Mouse (Mus musculus) 416B (cell line): ENCODE measurements around the gene Rasgrp2.

Experiments used
- DNase-seq: peaks from one replicate; pipeline ENCODE4 v3.0.0; 2011; ENCODE audit warnings: low read depth

Gene Rasgrp2

DNA sequence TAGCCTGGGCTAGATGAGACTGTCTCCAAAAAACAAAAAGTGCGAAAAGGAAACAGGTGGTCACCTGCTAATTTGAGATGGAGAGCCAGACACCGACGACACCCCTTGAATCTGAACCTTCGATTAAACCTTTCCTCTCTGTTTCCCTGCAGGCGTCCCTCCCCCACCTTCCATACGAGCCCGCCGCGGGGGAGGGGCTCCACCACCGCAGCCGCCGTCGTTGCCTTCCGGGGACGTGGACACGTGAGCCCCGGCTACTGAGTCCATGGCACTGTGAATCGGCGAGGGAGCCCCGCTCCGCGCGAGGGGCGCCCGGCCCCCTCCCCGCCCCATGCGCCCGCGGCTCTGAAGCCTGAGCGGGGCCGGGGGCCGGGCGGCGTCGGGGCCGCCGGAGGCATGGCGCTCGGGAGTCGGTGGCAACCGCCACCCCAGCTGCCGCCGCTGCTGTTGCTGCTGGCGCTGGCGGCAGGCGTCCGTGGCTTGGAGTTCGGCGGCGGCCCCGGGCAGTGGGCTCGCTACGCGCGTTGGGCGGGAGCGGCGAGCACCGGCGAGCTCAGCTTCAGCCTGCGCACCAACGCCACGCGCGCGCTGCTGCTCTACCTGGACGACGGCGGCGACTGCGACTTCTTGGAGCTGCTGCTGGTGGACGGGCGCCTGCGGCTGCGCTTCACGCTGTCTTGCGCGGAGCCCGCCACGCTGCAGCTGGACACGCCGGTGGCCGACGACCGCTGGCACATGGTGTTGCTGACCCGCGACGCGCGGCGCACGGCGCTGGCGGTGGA, 28.7 kb downstream of the Rasgrp2 start:
- no peak for DNase-seq

DNA sequence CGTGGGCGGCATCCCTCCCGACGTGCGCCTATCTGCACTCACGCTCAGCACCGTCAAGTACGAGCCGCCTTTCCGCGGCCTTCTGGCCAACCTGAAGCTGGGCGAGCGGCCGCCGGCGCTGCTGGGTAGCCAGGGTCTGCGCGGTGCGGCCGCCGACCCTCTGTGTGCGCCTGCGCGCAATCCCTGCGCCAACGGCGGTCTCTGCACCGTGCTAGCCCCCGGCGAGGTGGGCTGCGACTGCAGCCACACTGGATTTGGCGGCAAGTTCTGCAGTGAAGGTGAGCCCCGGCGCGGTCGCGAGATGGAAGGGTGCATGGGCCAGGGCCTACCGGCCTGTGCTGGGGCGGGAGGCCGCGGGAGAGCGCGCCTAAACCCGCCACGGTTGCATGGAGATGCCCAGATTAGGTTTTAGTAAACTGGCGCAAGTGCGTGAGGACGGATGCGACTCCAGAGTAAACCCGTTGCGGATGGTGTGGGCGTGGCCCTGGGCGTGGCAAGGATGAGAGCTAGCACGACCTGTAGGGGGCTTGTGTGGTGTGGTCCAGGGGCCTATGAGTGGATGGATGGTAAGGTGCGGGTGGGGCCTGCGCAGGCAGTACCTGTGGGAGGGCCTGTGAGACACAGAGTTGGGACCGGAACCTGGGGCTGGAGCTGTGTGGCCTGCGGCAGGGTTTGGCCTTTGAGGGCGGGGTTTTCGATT, 29.5 kb downstream of the Rasgrp2 start:
- no peak for DNase-seq

DNA sequence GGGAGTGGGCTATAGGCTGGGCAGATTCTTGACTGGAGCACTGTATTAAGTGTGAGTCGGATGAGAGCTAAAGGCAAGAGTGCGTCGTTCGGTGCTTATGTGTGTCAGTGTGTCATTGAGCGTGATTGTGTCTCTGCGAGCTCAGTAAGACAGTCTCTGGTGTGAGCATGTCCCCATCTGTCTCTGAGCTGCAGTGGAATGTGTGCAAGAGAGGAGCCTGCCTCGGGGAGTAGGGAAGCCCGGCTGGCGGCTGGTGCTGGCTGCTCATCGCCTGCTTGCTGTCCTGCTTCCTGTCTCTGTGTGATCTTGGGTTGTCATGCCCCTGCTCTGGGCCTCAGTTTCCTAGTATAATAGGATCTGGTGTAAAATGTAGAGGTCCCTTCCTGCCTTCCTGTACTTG, 43.9 kb downstream of the Rasgrp2 start:
- DNase-seq: no peak

DNA sequence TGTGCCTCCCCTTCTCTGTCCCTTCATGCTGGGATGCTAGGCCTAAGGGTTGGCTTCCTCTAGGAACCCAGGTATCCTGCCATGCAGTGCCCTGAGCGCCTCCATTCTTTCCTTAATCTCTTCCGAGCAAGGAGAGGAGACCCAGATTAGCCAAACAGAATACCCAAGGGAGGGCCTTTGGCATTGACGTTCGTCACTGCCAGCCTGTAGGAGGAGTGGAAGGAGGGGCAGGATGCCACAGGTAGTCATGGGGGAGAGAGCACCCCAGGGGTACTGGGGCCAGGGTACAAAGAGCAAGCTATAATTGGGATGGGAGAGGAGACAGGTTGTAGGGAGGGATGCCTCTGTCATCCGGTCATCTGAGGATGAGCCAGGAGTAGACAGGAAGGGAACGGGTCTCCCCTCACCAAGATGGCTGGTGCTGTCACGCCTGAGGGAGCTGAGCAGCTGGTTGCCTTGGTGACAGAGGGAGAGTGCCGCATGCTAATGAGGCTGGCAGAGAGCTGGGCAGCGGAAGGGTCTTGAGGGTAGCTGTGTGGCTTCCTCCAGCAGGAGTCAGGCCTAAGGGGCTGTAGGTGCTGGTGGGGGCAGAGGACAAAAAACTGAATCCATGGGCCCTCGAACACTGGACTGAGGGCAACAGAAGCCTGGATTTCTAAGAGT, 46.8 kb downstream of the Rasgrp2 start:
- DNase-seq: no peak

DNA sequence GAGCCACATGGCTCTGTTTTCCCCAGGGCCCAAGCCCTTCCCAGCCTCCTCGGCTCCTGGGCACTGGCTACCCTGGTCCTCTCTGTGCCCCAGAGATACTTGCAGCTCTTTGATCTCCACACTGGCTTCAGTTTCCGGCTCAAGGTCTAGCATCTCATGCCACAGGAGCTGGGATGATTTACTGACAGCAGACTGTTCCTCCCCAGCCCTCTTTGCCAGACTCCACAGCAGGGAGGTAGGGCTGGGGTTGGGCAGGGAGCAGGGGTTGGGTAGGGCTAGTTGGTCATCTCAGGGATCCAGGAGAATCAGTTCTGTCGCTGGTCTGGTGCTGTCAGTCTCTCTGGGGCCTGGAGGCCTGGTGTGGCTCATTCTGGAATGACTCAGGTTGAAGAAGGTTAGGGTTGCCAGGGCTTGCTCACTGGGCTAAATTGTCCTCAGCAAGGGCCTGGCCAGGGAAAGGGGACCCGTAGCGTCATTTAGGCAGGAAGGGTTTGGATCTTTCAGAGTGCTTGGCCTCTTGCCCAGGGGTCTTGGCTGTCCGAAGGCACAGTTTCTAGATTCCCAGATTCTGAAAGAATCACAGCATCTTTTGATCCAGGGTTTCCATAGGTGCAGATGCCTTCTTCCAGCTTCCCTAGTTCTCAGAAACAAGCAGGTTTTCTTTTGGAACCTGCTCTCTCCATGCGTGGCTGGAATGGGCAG, 47.7 kb downstream of the Rasgrp2 start:
- DNase-seq: no peak

DNA sequence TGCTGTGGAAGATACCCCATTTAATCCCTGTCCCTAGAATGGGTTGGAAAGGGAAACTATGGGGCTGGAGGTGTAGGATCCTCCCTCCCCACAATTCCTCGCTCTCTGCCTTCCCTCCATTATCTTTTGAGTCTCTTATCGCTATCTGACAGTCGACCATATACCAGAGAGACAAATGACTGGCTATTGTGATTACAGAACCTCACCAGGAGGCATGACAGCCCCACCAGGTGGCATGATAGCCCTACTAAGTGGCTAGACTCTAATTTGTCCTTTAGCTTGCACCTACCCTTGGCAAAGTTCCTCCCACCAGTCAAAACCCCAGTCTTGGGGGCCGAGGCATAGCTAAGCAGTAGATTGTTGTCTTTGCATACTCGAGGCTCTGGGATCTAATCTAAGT, 49.6 kb downstream of the Rasgrp2 start:
- peak; percentile 15 for DNase-seq

DNA sequence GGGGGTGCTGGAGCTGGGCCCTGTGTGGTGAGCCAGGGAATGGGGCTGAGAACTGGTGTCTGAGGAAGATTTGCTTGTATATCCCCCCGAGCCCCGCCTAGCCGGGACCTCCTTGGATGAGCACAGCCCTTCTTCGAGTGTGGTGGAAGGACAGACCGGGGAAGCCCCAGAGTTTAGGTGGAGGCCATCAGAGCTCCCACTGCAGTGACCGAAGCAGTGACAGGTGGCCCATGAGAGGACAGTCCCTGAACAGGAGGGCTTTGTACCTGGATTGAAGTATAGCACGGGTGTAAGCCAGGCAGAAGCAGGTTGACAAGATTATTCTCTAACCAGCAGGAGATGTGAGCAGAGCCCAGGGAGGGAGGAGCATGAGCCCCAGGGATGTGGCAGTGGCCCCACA, 50.7 kb downstream of the Rasgrp2 start:
- DNase-seq: no peak

DNA sequence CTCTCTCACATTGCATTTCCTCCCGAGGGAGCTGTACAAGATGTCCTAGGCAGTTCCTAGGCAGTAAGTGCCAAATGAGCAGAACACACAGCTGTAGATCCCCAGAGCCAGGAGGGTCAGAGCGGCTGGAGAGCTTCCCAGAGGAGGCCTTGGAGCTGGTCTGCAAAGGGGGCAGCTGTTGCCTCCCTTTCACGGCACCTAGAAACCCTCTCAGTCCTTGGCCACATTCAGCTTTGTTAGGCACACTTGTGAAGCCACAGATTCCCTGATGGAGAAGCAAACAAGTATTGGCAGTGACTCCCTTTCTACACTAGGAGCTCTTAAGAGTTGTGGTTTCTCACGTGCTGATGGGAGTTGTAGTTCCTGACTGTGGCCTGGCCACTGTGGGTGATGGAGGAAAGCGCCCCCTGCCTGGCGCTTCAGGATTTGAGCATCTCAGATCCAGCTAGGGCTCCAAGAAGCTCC, 52.9 kb downstream of the Rasgrp2 start:
- peak; percentile 89 for DNase-seq

DNA sequence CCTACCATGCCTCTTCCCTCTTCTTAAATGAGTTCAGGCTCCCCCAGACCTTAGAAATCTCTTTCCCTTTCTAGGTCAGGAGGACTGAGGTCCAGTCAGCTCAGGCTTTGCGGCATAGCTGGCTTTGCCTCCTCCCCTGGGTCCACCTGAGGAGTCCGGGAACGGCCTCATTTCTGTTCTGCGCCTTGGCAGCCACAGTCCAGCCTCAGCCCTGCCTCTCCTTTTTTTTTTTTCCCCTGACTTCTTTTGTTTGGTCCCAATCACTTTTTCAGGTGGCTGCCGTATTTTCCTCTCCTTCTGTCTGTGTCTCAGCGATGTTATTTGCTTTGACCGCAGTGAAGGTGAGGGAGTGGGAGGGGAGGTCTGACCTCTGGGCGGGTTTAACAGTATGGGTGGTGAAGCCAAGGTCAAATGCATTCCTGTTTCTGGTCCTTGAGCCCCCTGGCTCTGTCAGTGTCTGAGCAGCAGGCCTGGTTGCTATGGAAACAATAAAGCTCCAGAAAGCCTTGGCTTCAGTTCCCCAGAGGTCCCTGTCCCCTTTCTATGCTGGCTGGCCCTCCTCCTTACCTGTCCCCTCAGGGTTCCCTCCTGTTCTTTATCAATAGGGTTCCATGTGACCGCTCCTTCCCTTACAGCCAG, 53.7 kb downstream of the Rasgrp2 start:
- no peak for DNase-seq

DNA sequence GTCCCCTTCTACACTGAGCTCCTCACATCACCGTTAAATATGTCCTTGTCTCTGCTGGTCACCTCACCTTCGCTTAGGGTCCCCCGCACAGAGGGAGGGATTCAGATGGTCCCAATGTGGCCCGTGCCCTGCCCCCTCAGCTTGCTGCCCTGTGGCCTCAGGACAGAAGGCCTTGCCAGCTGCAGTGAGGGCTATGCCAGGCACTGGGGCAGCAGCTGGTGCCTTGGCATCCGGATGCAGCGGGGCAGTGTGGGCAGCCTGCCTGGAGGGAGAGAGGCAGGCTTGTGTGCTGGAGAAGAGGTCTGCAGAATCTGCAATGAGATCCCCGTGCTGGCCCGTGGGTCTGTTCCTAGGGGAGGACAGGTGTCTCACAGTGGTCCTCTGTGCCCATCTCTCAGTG, 54.2 kb downstream of the Rasgrp2 start:
- DNase-seq: no peak

DNA sequence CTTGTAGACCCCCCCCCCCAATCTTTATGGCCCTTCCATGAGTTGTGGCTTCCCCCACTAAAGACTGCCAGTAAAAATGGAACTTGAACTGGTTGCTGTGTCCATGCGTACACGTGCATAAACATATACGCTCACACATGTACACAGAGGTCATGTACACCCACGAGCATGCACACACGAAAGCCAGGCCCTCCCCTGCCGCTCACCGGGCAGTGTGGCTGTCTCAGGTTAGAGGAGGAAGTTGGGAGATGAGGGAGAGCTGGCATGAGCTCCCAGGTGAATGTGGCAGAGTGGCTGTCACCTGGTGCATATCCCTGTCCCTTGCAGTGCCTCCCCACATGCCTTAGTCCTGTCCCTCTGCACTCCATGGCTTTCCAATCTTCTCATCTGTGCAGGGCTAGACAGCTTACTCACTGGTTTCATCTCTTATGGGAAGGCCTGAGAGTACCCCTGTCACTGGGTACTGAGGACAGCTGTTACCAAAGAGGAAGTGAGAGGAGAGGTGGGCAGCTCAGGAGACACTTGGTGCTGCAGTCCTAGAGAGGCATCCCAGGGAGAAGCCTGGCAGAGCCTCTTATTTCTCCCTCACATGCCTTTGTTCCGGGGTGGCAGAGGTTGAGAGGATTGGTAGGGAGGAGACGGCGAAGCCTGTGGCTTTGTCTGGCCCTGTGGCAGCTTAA, 55.0 kb downstream of the Rasgrp2 start:
- DNase-seq: no peak

DNA sequence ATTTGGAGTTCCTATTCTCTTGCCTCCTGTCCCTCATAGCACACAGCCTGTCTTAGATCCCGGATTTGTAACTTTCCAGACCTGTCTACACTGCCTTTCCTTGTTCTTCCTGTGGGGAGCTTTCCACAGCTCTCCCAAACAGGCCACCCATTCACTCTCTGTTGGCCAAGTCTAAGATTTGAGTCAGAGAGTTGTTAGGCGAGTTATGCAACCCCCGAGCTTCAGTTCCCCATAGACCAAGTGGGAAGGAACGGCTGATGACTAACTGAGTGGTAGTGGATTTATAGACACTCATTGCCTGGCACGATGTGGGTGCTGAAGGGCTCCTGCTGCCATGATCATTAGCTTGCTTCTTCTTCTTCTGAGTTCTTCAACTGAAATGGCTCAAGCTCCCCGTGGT, 60.4 kb downstream of the Rasgrp2 start:
- DNase-seq: peak; percentile 44

DNA sequence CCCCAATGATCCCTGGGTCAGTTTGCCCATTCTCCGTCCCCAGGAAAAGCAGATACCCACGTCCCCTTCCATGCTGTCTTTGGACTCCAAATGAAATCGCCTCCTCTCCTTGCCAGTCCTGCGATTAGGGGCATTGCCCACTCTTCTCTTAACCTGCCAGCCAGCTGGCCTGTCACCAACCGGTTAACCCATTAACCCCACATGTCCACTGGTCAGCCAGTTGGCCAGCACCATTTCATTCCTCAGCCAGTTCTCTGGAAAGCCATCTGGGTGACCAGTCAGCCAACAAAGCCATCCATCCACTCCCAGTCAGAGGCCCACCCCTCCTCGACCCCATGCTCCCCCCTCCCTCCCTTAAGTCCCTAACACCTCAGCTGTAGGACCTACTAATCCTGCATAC, 63.7 kb downstream of the Rasgrp2 start:
- no peak for DNase-seq

DNA sequence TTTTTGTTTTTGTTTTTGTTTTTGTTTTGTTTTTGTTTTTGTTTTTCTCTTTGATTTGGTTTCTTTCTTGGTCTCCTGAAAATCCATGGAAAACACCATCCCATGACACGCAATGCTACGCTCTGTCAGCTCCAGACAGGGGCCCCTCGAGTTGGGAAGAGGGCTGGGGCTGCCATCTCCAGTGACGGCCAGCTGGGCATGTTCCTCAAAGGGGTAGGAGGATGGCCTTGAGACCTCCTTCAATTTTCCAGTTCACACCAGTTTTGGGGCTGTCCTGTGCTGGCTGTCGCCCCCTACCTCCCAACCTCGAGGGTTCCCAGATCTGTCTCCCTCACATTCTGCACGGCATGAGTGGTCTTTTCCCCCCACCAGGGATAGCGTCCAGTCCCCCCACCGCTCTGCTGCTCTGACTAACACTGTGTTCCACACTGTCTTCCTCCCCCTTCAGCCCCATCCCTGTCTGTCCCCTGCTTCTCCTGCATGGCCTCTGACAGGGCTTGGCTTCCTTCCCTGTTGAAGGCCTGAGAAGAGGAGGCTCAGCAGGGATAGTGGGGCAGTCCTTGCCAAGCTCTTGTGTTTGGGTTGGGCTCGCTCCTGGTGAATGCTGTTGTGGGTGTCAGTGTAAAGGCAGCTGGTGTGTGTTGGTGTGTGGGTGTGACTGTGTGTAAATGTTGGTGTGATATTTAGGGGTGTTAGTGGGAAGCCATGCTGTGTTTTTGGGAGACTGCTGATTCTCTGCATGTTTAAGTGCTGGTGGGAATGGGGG, 65.3 kb downstream of the Rasgrp2 start:
- no peak for DNase-seq
